Mouse (Mus musculus) heart, postnatal 36 days (tissue): ENCODE measurements at regions not wholly inside any gene's neighbourhood (a gene's known extent, or its start where the extent isn't known, plus 50 kb on each side); places are given as distances from the start of the nearest gene placed in this dataset.

Experiments
- DNase-seq, 2 experiments: peaks; one replicate each; pipeline ENCODE4 v3.0.0; 2021 to 2022
- intact Hi-C: fragments of 180-260 bp; cut with DNase I; formaldehyde crosslinking; loops from one replicate; pipeline ENCODE4 v1.15.1; 2025

DNA sequence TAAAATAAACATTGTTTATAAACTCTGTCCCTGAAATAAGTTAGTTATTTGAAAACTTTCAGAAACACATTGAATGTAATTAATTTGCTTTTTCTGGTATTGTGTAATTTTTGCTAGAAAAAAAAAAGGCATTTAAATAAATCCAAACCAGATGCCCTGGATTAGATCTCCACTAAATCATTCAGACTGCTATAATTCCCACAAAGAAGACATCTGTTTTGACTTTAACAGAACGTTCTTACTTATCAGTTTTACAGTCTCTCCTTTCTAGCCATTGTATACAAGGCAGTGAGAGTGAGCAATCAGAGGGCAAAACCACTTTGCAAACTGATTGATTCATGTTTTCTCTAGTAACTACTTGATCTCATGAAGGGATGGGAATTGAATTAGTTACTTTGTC lies 478.8 kb downstream of the Slitrk6 start:
- no peak for DNase-seq
- intact Hi-C loops: no loop called here

DNA sequence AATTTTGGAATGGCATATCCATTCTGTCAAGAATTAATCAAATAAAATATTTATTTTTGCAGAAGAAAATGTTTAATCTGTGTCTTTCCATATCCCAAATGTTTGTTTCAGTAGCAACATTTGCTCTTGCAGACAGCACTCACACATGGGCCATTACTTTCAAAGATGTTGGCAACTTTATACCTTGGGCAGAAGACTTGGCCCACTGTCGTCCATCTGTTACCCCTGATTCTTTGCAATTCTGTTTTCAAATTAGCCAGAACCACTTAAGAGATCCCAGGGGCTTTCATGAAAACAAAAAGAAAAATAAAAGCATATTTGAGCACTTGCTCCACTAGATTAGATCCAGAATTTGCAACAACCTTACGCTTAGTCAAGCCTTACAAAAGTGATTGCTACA lies 483.7 kb downstream of the Slitrk6 start:
- DNase-seq: no peak
- intact Hi-C loops: no loop called here

DNA sequence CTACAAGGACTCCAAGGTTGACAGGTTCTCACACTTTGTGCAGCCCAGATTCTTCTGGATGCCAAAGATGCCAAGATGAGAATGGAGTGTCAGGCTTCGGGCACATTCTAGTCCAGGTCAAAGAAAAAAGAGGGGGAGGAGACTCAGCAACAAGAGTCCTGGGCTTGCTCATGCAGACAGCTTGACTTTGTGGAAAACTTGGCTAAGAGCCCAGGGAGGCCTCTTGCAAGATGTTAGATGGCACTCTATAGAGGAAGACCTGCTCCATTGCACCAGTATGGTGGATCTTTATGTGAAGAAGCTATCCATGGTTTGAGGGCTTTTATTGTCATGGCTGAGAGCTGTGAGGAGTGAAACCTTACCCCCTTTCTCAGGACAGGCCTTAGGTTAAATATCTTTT lies 510.5 kb downstream of the Slitrk6 start:
- no peak for DNase-seq
- intact Hi-C loops: no loop called here

DNA sequence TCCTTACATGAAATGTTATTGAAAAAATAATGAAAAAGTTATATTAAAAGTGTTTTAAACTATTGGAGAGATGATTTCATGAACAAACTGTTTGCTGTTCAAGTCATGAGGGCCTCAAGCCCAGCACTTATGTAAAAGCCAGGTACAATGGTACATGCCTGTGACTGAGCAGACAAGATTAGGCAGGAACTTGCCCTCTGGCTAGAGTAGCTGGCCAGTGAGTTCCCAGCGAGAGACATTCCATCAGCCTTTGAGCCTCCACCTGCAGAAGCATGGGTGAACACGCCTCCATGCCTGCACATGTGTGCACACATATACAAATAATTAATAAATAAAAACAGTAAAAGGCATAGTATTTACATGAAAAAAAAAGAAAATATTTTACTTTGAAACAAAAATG lies 511.4 kb downstream of the Slitrk6 start:
- no peak for DNase-seq
- intact Hi-C loops: no loop called here

DNA sequence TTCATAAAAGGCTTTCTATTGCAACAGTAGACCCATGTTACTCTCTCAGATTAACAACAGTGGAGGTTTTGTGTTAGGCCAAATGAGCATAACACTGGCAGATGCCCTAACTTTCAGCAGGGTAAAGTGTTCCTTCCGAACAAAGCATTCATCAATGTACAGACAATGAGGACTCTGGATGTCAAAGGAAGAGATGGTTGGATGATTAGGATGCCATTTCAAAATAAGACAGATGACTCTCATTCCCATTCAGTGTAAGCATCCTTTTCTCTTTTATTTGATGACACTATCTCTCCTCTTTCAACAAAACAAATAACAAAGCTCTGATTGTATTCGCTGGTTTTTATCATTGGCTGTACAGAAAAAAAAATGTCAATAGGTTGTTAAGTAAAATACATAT lies 516.1 kb downstream of the Slitrk6 start:
- intact Hi-C loops: no loop called here

DNA sequence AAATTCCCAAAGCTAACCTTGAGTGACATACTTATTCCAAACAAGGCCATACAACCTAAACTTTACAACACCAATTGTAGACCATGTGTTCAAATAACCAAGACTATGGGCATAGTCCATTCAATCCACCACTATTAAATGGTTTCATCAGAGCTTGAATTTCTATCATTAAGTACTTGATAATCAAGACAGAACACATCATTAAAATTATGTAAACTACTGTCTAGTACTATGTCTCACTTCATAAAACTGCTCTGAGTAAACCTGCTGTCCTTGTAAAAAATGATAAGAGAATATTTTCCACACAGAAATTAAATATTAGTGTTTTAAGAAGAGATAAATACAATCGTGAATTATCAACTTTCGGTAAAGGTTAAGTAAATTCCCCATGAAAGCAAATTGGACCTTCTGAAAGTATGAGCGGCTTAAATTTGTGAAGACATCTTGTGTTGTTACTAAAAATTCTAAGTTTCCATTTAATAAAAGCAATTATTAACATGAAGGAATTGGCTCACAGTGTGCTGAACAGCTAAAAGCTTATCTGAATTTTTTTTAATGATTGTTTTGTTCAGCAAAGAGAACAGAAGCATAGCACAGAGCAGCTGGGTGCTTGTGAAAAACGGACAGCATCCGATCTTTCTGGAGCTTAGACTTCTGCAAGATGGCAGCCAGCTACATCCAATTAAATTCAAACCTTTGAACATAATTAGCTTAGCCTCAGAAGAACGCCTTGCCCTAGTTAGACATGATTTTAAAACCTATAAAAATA lies 530.1 kb downstream of the Slitrk6 start:
- intact Hi-C loops: no loop called here

More for the DNA sequence above, 516.1 kb downstream of the Slitrk6 start:
- DNase-seq: no peak

DNA sequence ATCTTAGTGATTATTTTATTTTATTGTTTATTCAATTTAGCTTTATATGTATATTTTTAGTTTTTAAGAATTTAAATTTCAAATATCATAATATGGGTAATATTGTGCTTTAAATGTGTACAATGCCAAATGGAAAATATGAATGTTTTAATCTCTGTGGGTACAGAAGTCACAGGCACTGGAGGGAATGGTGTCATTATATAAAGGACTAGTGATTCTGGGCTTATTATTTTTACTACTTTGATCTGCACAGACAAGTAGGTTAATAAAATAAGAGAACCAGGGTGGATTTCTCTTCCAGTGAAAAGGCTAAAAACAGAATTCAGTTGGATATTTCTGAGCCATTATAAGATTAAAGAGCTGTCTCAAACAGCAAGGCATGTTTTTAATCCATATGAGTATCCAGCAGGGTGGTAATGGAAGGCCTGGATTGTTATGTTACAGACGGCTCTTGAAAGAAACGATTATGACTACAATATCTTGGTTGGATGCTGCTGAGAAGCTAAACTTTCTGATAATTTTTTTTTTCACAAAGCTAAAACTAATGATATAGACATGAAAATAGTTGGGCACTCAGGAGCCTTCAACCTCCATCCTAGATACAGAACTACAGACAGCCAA lies 563.9 kb downstream of the Slitrk6 start:
- intact Hi-C loops: no loop called here
- DNase-seq: no peak

More for the DNA sequence above, 530.1 kb downstream of the Slitrk6 start:
- no peak for DNase-seq

DNA sequence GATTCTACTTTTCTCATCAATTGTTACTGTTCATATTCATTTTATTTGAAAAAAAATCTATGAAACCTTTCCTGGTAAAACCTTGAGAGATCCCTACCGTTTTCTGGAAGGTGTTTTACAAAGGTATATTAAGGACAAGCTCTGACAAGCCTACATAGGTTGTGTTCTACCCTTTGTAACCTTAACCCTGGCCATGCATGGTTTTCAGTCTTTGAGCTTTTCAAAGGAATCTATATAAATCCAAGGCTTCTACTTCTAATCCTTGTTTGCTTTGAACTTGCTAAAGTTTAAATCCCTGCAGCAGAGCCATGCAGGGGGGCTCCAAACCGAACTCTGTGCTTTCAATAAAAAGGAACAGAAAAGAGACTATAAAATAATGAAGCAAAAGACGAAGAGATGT lies 564.5 kb downstream of the Slitrk6 start:
- no peak for DNase-seq
- intact Hi-C loops: no loop called here

DNA sequence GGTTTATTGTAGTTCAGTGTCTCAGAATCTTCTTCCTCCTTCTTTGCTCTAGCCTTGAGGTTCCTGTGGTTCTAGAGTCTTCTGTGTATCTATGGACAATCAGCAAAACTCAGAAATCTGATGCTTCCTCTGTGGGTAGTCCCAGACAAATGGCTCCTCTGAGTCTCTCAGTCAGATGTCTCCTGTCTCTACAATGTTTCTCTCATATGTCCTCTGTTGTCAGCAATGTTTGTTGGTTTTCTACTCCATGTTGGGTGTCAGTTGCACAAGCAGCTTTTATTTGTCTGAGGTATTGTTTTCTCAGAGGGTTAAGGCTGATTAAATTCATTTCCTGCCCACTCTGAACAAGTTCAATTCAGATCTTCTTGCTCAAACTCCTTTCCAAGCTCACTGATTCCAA lies 575.8 kb downstream of the Slitrk6 start:
- DNase-seq: no peak
- intact Hi-C loops: no loop called here

DNA sequence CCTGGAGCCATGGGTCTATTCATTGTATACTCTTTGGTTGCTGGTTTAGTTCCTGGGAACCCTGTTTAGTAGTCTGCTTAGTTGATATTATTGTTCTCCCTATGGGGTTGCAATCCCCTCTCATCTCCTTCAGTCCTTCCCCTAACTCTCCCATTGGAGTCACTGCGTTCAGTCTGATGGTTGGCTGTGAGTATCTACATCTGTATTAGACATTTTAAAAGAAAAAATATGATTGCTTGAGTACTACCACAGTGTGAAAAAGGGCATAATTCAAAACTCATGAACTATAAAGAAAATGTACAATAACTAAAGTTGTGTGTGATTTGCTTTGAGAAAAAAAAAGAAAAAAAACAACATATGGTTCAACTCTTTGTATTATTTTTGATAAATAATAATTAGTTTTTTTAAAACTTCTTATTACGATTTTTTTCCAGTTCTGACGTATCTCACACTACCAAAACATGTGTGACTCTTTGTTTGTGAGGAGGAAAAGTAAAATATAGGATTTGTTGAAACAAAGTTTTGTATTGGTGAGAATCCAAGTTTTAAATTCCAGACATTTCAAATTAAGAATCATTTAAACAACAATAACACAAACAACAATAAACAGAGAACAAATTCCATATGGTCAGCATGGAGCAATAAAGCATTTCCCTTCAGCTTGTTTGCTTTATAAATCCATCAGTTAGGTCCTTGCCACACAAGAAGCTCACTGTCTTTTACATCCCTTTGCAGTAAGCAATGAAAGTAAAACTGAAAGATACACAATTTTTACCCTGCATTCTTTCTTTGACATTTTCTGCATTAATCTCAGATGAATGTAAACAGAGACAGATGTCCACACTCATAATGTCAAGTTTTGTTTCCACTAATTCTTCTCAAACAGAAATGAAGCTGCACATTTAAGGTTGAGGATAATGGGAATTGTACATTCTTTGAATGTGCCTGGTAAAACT lies 583.5 kb downstream of the Slitrk6 start:
- no peak for DNase-seq
- intact Hi-C loops: no loop called here

DNA sequence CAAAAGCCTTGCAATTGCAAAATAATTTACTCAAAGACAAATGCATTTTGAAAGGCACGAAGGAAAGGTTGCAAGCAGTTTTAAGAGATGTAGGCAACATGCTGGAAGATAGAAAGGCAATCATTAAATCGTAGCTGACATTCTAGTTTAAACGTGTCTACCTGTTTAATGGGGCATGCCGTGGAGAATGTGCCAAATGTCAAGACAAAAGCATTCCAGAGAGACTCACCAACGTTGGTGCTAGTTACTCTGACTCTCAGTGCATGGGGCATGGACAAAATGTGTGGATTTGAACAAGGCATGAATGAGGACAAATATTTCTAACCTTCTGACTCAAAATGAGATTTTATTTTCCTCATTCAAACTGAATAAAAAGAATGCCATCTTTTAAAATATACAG lies 586.3 kb downstream of the Slitrk6 start:
- intact Hi-C loops: no loop called here
- DNase-seq: no peak

DNA sequence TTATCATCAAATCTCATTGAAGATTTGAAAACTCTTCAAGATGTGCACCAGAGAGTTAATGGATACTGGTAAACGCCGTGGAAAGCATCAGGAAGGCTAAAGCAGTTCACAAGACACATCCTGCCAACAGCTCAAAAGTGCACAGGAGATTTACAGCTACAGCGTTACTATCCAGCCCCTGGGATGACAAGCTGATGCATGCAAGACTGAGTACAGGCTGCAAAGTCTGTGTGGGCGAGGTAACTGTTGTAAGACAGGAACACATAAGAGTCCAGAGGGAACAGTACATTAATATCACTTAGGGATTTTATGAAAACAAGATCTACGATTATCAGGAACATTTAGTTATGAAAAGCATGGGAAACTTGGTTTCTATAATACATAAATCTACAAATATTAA lies 626.7 kb downstream of the Slitrk6 start:
- no peak for DNase-seq
- intact Hi-C loops: no loop called here

DNA sequence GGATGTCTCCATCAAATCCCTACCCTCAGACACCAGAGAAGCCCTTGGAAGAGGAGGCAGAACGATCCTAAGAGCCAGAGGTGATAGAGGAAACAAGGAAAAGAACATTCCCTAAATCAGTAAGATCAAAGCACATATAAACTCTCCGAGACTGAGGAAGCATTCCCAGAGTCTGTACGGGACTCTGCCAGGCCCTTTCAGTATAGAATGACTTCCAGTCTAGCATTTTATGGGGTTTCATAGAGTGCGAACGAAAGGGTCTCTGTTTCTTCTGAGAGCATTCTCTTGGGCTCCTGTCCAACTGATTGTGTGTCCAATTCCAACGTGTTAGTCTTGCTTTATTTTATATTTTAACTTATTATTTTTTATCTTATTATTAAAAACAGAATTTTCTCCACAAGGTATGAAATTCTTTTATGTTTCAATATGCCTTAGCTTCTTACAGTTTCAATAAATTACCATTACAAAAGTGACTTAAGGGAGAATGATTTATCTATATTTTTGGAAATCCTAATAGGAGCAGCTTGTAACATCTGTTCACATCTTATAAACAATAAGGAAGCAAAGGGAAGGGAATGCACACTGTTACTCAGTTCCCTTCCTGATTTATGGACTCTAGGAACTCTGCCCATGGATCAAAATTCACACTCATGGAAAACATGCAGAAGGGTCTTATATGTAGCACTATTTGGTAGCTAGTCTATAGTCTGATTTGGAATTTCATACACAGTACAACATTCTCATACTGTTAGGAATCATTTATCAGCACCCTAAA lies 628.8 kb downstream of the Slitrk6 start:
- no peak for DNase-seq
- intact Hi-C loops: no loop called here

DNA sequence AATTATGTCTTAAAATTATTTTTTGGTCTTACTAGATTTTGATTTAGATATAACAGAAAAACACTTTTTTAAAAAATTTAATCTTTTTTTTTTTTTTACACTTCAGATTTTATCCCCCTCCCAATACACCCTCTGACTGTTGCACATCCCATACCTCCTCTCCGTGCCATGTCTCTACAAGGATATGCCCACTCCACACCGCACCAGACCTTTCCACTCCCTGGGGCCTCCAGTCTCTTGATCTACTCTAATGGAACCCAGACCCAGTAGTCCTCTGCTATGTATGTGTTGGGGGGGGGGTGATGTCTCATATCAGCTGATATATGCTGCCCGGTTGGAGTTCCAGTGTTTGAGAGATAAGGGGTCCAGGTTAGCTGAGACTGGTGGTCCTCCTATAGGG lies 632.2 kb downstream of the Slitrk6 start:
- intact Hi-C loops: no loop called here
- no peak for DNase-seq

DNA sequence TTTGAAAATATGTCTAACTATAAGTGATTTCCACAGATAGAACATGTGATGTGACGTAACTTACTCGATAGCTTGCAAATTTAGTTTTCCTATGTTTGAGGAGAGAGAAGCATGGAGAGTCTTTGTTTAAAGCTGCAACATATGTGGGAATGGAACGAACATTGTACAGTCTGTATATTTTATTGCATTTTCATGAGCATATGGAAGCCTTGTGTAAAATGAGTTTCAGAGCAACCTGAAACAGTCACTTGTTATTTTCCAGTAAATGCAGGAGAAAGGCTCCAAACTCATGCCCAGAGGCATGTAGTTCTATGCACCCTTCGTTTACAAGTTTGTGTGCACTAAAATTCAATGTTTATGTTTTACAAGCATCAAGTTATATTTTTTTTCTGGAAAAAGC lies 639.4 kb downstream of the Slitrk6 start:
- intact Hi-C loops: no loop called here
- DNase-seq: no peak

DNA sequence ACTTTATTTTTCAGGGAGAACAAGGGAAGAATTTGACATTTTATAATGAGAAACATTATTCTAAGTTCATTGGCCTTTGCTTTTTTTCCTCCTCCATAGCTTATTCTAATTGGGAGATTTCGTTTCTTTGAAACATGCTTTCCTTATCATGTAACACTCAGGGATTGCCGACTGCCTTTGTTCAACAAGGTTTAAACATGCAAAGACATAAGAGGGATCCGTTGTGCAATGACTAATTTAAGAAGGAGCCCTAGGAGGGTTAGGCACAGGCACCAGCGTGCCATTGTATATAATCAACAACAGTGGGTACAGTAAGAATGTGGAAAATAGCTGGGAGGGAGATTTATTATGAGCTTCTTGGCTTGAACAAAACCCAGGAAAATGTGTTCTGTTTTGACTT lies 654.1 kb downstream of the Slitrk6 start:
- no peak for DNase-seq
- intact Hi-C loops: no loop called here

DNA sequence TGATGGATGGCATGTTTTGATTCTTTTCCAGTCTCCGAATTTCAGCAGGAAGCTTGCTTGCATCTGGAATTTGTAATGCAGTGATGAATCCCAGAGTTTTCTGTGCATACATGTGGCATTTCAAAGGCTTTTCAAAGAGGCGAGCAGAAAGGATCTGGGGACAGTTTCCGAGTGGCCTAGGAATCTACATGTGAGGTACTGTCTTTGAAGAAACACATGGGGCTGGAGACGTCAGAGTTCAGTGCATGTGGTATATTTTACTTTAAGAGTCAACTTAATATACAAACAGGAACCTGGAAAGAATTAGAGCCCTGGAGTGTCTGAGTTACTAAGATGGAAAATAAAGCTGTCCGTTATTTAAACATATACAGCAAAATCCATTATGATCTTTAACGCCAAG lies 676.6 kb downstream of the Slitrk6 start:
- DNase-seq: no peak
- intact Hi-C loops: no loop called here

DNA sequence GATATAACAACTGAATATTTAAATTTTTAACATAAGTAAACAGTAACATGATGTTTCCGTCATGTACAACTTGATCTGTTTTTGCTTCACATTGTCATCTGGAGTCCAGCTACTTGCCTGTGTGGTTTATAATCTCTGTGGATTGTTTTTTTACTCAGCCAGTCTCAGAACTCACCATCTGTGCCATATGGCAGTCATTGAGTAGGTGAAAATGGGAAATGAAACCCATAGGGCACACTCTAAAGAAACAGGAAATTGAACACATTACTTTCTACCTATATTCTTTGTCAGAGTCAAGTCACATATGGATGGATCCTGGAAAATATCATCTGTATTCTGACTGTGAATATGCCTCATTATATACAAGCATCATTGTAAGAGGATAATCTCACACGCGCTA lies 707.2 kb downstream of the Slitrk6 start:
- no peak for DNase-seq
- intact Hi-C loops: no loop called here

DNA sequence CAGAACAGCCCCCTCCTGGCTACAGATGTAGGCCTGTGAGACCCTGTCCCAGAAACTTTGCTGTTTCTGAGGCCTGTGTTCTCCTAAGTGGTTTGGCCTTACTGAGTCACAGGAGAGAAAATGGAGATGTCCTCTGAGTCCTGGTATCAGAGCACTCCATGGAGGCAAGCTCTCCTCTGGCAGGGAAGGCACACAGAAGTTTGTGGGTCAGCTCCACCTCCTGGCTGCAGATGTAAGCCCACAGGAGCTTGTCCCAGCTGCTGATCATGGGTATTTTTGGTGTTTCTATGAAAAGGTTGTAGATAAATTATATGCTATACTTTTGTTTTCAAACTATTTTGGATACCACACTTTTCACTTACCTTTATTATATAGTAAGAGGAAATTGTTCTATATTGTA lies 711.7 kb downstream of the Slitrk6 start:
- no peak for DNase-seq
- intact Hi-C loops: no loop called here

DNA sequence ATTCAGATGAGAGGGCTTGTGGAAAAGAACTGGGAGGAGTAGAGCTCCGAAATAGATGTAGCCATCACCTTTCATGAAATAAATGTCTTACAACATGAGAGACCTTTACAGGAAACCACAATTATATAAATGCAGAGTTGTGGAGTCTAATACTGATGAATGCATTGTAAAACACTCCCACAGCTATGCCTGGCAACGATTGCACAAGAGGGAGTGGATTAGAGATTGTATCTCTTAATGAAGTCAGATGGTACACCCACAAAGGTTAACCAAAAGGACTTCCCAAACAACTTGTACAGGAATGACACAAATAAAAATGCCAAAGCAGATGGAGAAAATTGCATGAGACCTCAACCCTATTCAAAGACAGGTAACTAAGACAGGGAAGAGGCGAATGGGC lies 733.1 kb downstream of the Slitrk6 start:
- intact Hi-C loops: no loop called here
- DNase-seq: no peak

DNA sequence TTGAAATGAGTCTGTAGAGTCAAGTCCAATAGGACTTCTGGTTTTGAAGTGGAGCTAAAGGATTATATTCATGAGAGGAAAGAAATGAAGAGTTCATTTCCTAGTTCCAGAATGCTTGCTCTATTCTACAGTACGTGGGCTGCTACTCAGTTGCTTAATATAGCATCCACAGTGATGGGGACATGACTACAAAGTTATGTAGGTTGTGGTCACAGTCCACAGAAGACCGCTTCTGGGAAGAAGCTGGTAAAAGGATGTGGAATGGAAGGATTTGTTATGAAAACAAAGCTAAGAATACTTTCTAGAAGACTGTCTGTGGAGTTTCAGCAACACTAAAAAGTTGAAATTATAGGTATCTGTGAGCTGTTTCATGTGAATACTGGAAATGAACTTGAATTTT lies 739.8 kb downstream of the Slitrk6 start:
- DNase-seq: no peak
- intact Hi-C loops: no loop called here
